Mouse (Mus musculus): ENCODE measurements around the gene Nsrp1. TPM values are rescaled to one million over a fixed set of nuclear protein-coding genes. Genes with fewer than 3 reads are reported as not detected.

Gene Nsrp1
- total RNA-seq, 2 experiments from 2014 or later, result 17.3 to 18.4 TPM

DNA sequence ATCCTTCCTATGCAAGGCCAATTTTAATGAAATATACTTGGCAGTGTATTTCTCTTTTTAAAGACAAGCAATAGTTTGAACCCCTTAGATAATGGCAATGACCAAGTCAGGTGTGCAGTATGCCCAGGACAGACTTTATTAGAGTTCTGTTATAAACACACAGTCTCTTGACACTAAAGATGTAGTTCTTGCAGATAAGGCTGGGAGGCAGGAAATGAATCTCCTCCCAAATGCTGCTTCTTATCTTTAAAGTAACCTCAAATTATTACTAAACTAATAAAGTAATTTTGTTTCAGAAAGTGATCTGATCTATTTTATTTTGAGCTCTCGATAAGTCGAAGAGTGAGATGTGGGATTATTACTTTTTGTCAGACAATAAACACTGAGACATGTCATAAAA is 14.8 kb downstream of the Nsrp1 start:
- DNase-seq, result no peak
- intact Hi-C loops (cut with DNase I), result no loop called here

DNA sequence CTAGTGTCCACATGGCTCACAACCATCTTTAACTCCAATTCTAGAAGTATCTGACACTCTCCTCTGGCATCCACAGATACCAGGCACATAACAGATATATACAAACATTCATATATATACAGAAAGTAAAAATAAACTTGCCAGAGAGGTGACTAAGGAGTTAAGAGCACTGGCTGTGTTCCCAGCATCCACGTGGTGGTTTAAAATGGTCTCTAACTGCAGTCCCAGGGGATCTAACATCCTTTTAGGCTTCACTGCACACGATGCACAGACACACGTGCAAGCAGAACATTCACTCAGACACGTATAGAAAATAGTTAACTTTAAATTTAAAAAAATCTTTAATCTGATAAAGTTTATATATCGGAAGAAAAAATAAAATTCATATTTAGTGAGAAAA is 16.3 kb downstream of the Nsrp1 start:
- DNase-seq, result peak; percentile 24 to 43
- intact Hi-C loops (cut with DNase I), result no loop called here

DNA sequence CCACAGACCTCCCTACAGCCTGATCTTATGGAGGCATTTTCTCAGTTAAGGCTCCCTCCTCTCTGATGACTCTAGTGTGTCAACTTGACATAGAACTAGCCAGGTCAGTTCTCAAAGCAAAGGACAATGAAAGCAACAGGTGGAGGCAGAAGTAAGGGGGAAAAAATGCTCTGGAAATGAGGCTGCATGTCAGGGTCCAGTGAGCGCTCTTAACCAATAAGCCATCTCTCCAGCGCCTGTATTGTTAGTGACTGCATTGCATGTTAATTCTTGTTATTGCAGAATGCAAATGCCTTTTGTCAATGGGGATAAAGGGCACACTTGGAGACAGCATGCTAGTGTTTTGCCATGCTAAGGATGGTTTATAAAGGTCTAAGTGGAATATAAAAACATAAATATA is 35.4 kb downstream of the Nsrp1 start:
- intact Hi-C loops (cut with DNase I), result no loop called here

DNA sequence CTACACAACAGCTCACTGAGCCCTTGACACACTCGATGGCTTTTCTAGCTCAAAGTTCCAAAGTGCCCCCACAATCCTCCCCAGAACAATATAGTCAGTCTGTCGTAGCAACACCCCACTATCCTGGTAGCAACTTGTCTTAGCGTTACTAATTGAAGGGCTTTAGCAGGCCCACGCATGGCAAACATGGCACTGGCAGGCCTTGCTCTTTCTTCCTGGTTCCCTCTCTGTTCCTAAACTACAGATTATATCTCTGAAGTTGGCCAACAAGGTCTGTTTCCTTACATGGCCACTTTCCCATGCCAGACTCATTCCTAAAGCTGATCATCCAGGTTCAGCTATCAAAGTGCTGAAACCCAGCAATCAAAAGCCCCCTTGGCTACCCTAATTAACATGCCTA is 36.3 kb downstream of the Nsrp1 start:
- intact Hi-C loops (cut with DNase I), result no loop called here
- DNase-seq, result no peak

More for the DNA sequence above, 35.4 kb downstream of the Nsrp1 start:
- DNase-seq, result no peak

DNA sequence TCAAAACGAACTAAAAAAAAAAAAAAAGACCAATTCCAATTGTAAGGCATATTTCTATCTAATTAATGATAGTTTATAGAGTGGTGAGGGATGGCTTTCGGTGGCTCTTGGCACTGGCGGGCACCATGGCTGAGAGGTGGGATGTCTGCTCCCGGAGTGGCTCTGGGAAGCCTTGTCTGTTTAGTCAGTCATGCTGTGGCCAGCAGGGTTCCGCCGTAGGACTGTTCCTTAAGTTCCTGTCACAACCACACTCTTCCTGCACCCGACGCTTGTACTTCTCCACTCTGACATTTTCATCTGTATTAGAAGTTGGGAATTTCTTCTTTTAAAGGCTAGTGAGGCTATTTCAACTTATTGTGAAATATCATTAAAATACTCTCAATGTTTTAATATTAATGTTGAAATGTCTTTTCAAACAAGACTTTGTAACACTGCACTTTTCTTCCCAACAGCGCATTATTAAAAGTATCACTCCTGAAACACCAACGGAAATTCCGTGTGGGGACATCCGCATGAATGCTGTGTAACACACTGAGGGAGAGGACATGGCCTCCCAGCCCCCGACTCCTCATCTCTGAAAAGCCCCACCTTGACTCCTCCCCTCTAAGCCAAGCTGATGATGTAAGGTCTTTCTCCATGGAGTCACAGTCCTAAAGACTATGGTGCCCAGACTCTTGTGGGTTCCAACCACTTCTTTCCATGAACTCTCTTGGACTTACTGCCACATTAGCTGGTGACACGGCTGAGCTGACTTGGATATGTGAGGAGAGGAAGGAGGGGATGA is 46.9 kb downstream of the Nsrp1 start:
- no peak for DNase-seq
- intact Hi-C loops (cut with DNase I), result no loop called here

DNA sequence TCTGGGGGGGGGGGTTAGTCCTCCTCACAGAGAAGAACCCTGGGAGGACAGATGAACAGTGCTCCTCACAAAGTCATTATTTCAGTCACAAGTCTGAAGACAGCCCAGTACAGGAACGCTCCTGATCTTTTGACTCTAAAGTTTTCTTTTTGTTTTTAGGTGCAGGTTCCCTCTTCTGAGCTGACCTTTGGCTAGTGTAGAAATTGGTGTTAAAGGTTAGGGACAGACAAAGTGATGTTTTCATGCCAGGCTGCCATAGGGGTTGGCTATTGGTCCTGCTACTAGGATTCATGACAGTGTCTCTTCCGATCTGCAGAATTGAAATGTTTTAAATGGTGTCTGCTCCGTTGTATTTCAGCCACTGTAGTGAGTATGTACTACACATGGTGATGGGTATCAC is 50.1 kb downstream of the Nsrp1 start:
- intact Hi-C loops (cut with DNase I), result no loop called here

DNA sequence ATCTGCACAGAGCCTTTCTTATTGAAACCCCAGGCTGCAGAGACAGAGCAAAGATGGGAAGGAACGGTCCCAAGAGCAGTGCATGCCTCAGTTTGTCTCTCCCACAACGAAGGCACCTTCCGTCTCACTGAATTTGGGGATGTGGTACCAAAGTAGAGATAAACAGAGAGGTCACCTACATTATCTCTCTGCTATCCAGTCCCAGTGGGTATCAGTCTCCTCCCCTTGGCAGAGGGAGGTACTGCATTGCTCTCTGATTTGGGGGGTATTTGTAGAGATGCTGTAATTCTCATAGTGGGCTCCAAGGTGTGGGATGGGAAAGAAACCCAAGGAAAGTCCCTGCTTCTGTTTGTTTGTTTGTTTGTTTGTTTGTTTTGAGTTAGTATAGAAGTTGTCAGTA is 51.7 kb downstream of the Nsrp1 start:
- DNase-seq, result no peak
- intact Hi-C loops (cut with DNase I), result no loop called here

More for the DNA sequence above, 50.1 kb downstream of the Nsrp1 start:
- DNase-seq, result no peak

DNA sequence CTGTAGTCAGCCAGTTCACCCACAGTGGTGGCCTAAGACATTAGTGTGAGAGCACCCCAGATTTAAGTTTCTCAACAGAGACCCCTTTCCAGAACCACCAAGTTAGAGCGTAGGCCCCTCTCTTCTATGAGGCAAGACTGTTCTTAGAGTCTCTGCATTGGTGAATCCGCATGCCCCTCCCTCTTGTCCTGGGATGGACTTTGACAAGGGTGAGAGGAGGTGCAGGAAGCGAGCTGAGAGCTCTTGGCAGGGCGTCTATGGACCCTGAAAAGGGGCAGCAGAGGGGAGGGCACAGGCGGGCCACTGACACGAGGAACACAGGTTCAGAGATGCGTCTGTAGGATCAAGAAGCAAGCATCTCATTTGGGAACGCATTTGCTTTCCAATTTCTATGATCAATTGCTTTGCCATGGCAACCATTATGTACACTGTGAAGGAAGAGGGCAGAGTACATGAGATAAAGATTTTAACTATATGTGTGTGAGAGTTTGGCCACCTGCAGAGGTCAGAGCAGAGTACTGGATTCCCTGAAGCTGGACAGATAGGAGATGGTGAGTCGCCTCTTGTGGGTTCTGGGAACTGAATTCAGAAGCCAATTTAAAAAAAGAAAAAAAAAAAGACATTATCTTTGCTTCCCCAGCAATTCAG is 56.4 kb downstream of the Nsrp1 start:
- intact Hi-C loops (cut with DNase I), result no loop called here
- DNase-seq, result no peak

DNA sequence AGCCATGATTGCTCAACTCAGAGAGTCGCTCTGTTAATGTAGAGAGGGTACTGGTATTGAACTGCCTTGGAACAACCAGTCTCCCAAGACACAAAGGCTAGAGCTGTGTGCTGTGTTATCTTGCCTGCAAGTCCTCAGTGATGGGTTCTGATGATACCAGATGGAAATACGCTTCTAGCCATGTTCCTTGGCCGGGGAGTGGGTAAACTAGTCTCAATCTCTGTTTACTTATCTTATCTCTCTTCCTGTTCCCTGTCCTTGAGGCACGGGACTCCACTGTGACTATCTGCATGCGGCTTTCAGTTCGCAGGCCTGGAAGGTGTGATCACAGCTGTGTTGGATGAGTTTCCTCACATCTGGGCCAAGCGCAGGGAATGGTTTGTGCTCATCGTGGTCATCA is 58.7 kb downstream of the Nsrp1 start:
- intact Hi-C loops (cut with DNase I), result no loop called here

DNA sequence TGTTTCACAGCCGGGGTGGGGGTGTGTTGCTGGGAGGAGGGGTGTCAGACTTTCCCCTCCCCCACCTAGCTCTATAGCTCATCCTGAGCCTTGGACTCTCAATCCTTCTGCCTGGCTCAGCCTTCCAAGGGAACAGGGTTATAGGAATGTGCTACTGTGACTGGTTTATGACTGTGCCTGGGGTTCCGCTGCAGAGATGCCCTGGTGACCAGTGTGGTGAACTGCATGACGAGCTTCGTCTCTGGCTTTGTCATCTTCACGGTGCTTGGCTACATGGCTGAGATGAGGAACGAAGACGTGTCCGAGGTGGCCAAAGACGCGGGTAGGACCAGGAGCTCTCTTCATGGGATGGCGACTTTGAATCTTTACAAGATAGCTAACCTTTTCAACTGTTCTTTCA is 60.2 kb downstream of the Nsrp1 start:
- no peak for DNase-seq
- intact Hi-C loops (cut with DNase I), result no loop called here

More for the DNA sequence above, 58.7 kb downstream of the Nsrp1 start:
- no peak for DNase-seq

DNA sequence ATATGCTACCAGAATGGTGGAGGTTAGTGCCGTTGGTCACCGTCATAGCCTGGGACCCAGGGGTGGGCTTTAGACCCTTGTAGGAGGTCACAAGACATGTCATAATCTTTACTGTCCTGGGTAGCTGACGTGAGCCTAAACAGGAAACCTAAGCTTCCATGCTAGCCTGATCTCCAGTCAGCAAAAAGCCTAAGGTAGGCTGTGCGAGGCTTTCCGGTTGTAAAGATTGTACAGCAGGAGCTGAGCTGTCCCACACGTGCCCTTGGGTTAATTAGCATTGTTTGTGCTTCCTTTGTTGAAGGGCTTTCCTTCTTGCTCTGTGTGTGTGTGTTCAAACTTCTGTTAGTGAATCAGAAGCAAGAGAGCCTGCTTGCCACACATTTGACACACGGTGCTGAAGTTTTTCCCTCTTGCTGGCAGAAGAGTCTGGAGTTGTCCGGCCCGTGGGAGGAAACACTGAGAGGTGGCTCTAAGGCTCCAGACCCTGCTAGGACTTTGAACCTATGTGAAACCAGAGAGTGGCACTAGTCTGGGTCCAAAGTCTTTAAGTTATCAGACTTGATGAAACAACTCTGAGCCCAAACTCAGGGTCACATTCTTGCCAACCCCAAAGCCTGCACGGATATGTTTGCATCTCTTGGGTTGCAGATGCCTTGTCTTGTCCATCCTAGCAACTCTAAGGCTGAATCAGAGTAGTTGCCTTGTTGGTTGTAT is 67.3 kb downstream of the Nsrp1 start:
- DNase-seq, result no peak
- intact Hi-C loops (cut with DNase I), result no loop called here

DNA sequence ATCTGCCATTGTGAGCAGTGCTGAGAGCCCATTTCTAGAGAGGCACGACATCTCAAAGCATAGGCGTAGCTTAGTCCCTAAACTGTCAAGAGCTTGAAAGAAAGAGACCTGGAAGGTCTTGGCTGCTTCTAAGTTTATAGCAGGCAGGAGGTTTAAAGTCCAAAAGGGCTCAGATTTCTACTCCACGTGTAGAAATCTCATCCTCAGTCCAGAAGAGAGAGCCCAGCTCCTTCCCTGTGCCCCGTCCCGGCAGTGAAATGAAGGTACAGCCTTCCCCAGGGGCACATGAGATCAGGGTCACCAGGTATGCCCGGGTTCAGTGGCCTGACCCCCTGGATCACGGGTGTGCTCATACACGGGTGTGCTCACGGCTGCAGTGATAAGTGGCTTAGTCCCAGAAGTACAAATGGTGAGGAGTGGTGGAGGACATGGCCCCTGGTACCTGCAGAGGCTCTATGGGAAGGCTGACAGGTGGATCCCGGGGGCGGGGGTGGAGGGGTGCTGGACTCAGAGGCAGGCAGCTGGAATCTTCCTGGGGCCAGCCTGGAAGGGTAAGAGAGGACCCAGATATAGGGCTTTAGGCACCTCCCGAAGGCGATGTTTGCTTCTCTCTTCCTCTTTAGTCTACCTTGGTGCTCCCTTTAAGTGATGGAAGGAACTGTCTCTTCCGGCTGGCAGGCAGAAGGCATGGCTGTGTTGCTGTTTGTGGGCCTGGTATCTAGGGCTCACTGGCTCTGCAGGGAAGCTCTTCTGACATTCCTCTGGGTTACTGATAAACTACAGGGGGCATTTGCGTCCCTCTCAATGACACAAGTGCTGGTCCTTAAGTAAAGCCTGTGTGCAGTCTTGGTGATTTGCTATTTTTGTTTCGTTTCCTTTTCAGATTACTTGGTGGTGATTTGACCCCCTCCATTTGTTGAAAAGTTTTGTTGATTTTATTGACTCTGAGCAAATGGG is 68.9 kb downstream of the Nsrp1 start:
- intact Hi-C loops (cut with DNase I), result no loop called here
- no peak for DNase-seq

DNA sequence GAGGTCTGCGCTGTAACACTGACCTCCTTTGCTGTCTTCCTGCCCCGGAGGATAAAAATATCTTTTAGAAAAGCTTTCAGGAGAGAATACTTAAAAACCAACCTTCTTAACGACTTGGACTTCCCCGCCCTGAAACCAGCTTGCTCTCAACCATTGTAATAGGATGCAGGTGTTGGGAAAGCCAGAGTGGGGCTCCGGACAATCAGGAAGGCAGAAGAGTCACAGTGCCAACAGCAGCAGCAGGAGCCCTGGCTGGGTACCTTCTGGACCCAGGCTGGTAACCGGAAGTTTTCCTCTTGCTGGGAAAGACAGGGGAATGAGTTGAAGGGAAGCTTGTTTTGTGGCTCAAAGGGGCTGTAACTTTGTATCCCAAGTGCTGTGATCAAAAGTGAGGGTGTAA is 71.6 kb downstream of the Nsrp1 start:
- no peak for DNase-seq
- intact Hi-C loops (cut with DNase I), result no loop called here

DNA sequence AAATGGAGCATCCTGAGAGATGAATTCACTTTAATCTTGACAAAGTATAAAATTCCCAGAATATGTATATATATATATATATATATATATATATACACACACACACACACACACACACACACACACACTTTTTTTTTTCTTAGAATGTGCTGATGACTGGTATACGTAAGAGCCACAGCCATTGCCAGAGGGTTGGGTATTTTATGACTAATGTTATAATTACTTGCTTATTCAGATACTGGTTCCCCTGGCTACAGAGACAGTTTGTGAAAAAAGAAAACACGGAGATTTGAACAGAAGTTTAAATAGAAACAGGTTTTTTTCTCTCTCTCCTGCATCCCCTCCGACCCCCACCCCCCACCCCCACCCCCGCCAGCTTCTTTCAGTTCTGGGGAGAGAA is 72.4 kb downstream of the Nsrp1 start:
- no peak for DNase-seq
- intact Hi-C loops (cut with DNase I), result no loop called here

DNA sequence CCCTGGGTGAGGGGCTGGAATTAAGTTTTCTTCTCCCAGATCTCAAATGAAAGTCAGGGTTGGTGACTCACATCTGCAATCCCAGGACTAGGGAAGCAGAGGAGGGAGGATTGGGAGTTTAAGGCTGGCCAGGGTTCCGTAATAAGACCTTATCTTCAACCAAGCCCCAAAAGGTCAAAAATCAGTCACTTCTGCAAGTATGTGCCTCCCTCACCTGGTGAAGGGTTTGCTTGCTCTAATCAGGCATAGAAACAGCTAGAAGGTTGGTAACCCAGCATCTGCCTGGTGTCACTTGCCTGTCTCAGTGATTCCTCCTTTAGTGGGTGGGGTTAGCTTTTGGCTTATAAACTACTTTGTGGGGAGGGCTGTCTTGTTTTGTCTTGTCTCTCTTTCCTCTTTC is 75.9 kb downstream of the Nsrp1 start:
- DNase-seq, result no peak
- intact Hi-C loops (cut with DNase I), result no loop called here

DNA sequence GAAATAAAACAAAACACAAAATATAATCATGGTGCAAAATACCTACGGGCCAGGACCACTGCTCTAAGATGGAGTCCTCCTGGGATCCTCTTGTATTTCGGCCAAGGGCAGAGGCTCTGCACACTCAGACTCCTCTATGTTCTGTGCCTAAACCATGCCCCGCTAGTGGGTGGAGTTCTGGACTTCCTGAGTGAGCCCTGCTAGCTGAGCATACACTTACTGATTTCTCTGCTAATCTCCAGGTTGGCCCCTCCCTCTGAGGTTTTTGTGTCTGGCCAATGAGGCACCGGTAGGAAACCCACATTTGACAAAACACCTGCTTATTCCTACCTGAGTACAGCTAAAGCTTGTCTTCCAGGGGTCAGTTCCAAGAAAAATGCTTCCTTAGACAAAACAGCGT is 77.5 kb downstream of the Nsrp1 start:
- intact Hi-C loops (cut with DNase I), result no loop called here
- DNase-seq, result no peak

DNA sequence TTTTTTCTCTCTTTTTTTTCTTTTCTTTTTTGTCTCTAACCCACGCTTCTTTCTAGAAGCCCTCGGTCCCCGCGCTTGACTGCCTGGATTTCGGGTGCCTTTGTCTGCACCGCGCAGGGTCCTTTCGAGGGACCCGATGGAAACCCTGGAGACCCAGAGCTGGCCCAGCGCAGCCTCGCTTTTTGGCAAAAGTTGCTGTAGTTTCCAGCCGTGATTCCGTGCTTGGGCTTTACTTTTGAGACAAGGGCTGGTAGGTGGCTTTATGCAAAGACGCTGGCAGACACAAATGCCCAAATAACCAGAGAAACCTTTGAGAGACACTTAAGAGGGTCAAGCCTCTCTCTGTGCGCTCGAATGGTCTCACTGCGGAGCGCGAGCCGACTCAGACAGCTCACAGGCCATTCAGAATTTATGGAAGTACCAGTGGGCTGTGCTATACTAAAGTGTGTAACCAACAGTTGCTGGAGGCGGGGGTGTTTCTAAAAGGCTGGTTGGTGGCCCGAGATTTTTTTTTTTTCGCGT is 79.5 kb downstream of the Nsrp1 start:
- DNase-seq, result no peak
- intact Hi-C loops (cut with DNase I), result no loop called here

DNA sequence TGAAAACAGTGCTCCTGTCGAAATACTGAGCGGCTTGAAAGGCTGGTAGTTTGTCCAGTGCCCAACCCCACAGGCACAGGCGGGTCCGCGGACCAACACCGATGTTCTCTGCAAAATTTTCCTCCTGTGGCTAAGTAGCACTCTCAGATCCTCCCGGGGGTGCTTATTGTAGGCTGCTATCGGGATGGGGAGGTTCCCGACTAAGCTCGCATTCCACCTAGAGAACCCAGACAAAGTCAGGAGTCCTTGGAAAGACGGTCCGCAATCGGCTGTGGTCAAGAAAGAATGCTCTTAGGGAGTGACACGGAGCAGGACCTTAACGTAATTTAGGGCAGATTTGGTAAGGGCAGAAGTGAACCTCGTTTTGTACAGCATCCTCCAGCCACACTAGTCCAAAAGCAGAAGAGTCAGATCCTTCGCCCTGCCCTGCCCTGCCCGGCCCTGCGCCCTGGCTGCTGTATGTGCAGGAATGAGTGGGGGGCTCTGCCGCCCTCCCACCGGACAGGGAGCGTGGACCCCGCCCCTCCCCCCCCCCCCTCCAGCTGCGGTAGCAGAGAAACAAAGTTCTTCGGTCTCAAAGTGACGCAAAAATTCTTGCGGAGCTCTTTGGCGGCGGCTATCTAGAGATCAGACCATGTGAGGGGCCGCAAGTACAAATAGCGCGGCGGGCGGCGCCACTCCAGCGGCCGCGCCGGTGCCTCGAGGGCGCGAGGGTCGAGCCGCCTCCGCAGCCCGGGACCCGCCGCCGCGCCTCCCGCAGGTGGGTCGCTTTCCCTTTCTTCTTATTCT is 80.1 kb downstream of the Nsrp1 start, which contains the start of gene Slc6a4:
Slc6a4 (plus strand) TSS at position 688 of the 789 bp plus-strand sequence.
- intact Hi-C loops (cut with DNase I), result loop anchor here (1.0 to 2.0 kb wide), 2 partner anchors 73 to 95 kb away; no protein-coding TSS in a partner anchor
- peak in 1 of 2 experiments; percentile 12 for DNase-seq

DNA sequence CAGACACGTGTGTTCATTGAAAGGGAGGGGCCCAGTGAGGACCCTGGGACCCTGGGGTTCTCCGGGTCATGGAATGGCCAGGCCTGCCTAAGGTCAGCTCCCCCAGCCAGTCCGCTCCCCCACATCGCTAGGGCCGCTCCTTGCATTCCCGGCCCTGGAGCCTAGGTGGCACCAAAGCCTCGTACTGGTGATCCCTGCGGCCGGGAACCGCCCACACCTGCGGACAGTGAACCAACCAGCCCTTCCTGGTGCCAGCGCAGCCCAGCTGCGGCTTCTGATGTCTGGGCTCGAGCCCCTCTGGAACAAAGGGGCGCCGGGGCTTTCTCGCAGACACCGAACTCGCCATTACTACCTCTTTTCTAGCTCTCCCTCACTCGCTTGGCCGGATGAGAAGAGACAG is 80.9 kb downstream of the Nsrp1 start:
- peak; percentile 79 to 87 for DNase-seq
- intact Hi-C loops (cut with DNase I), result loop anchor here (1.0 to 2.0 kb wide), 2 partner anchors 73 to 96 kb away; no protein-coding TSS in a partner anchor
